Mouse (Mus musculus) lung, postnatal 10 days (tissue): ENCODE measurements around the gene Fyn.
A peak's percentile ranks its signal among the peaks of the same experiment; 100 is the strongest.

Experiments
- DNase-seq: peaks from one replicate; pipeline ENCODE4 v3.0.0; 2021

Fyn gene

GRCm38 (mm10) chr10:39368572-39369135 is at the start of gene Fyn:
TSS of gene Fyn (plus strand) at chr10:39368855.
- DNase-seq, result no peak

GRCm38 (mm10) chr10:39320798-39321622 is 47.6 kb upstream of the Fyn start:
- peak; percentile 65 for DNase-seq

- DNase-seq, result no peak
Observed at GRCm38 (mm10) chr10:39321623-39321985, 47.1 kb upstream of the Fyn start.

GRCm38 (mm10) chr10:39322143-39322542 is 46.5 kb upstream of the Fyn start:
- DNase-seq, result peak; percentile 64

GRCm38 (mm10) chr10:39324291-39324690 is 44.4 kb upstream of the Fyn start:
- no peak for DNase-seq

GRCm38 (mm10) chr10:39328661-39329060 is 40.0 kb upstream of the Fyn start:
- DNase-seq, result no peak

- DNase-seq, result peak; percentile 17
Observed at GRCm38 (mm10) chr10:39334320-39334719, 34.3 kb upstream of the Fyn start.

- DNase-seq, result no peak
Observed at GRCm38 (mm10) chr10:39335880-39336279, 32.8 kb upstream of the Fyn start.

- DNase-seq, result no peak
Observed at GRCm38 (mm10) chr10:39339189-39339968, 29.3 kb upstream of the Fyn start.

- DNase-seq, result no peak
Observed at GRCm38 (mm10) chr10:39339969-39340236, 28.8 kb upstream of the Fyn start.

GRCm38 (mm10) chr10:39343551-39343950 is 25.1 kb upstream of the Fyn start:
- DNase-seq, result peak; percentile 47

- no peak for DNase-seq
Observed at GRCm38 (mm10) chr10:39345921-39346320, 22.7 kb upstream of the Fyn start.

- no peak for DNase-seq
Observed at GRCm38 (mm10) chr10:39349781-39350364, 18.8 kb upstream of the Fyn start.

- no peak for DNase-seq
Observed at GRCm38 (mm10) chr10:39364196-39364595, 4.5 kb upstream of the Fyn start.

GRCm38 (mm10) chr10:39369502-39369931 is 862 bp downstream of the Fyn start:
- DNase-seq, result peak; percentile 97

- peak; percentile 62 for DNase-seq
Observed at GRCm38 (mm10) chr10:39369977-39370785, 1.5 kb downstream of the Fyn start.

GRCm38 (mm10) chr10:39370786-39371221 is 2.1 kb downstream of the Fyn start:
- peak; percentile 41 for DNase-seq

- DNase-seq, result no peak
Observed at GRCm38 (mm10) chr10:39371467-39371866, 2.8 kb downstream of the Fyn start.

GRCm38 (mm10) chr10:39371991-39372390 is 3.3 kb downstream of the Fyn start:
- no peak for DNase-seq

- DNase-seq, result no peak
Observed at GRCm38 (mm10) chr10:39376676-39377075, 8.0 kb downstream of the Fyn start.

- DNase-seq, result no peak
Observed at GRCm38 (mm10) chr10:39377219-39377618, 8.6 kb downstream of the Fyn start.

- DNase-seq, result no peak
Observed at GRCm38 (mm10) chr10:39378025-39378603, 9.5 kb downstream of the Fyn start.
